Mouse (Mus musculus) neural tube, embryonic 14.5 days (tissue): ENCODE measurements around the gene Il17d. TPM values are rescaled to one million over a fixed set of nuclear protein-coding genes. Genes with fewer than 3 reads are reported as not detected.

Experiments used
- ATAC-seq: fragments of 200-750 bp; cut with Nextera tagmentation; 2 replicates; pipeline ENCODE4 v1.8.0; 2017; ENCODE audit warnings: low read depth, mild to moderate bottlenecking, moderate TSS enrichment, moderate library complexity
- H3K27ac ChIP-seq: fragments of 300-500 bp; sonication (generic); 2 replicates; pipeline ENCODE4 v1.5.1; 2014; ENCODE audit warnings: low read depth, mild to moderate bottlenecking, control low read depth, low read length, moderate library complexity, mixed read lengths
- H3K27me3 ChIP-seq: fragments of 300-500 bp; sonication (generic); 2 replicates; pipeline ENCODE4 v1.6.1; 2014; ENCODE audit warnings: low read length; ENCODE audit not compliant: control insufficient read depth, insufficient read depth
- H3K36me3 ChIP-seq: fragments of 300-500 bp; sonication (generic); 2 replicates; pipeline ENCODE4 v1.6.1; 2014; ENCODE audit warnings: low read length, mixed read lengths; ENCODE audit not compliant: control insufficient read depth, insufficient read depth
- H3K4me1 ChIP-seq: fragments of 300-500 bp; sonication (generic); 2 replicates; pipeline ENCODE4 v1.6.1; 2014; ENCODE audit warnings: low read length; ENCODE audit not compliant: control insufficient read depth, insufficient read depth
- H3K4me2 ChIP-seq: fragments of 300-500 bp; sonication (generic); 2 replicates; pipeline ENCODE4 v1.6.1; 2014; ENCODE audit warnings: mild to moderate bottlenecking, low read depth, low read length, control low read depth
- H3K4me3 ChIP-seq: fragments of 300-500 bp; sonication (generic); 2 replicates; pipeline ENCODE4 v1.5.1; 2014; ENCODE audit warnings: low read depth, low read length, control low read depth, mixed read lengths
- H3K9ac ChIP-seq: fragments of 300-500 bp; sonication (generic); replicated peaks from 2 replicates; pipeline ENCODE4 v1.6.1; 2014; ENCODE audit warnings: low read depth, mild to moderate bottlenecking, control low read depth, low read length, mixed read lengths
- H3K9me3 ChIP-seq: fragments of 300-500 bp; sonication (generic); 2 replicates; pipeline ENCODE4 v1.6.1; 2016; ENCODE audit warnings: low read length; ENCODE audit not compliant: control insufficient read depth
- WGBS: fragments of 180-500 bp; shearing (Covaris S2); extraction: QIAGEN DNeasy Blood & Tissue Kit; methylation state at CpG from one replicate; pipeline ENCODE4 v1.1.7; 2014; 5-methylcytosine and 5-hydroxymethylcytosine counted together
- polyA plus RNA-seq: library from polyadenylated mRNA; unstranded; fragments of >200 nt; fragmentation: Nextera tagmentation; extraction: Ambion mirVana; gene quantifications from 2 replicates; pipeline ENCODE4 v1.2.1, GENCODE M21; 2014

Gene Il17d
- polyA plus RNA-seq, 1 experiment from 2014 or later = 3.1 TPM

GRCm38 (mm10) chr14:57517001-57517400 lies 7.6 kb upstream of the Il17d start:
- WGBS = 93% methylated on average over 7 of the region's 7 CpGs
- H3K27me3 ChIP-seq = no peaks in the 10 kb centered on the region
- H3K9ac ChIP-seq = no peak overlapping the region
- ATAC-seq = no peak
- no peak overlapping the region for H3K4me2 ChIP-seq
- H3K4me1 ChIP-seq = no peaks in the 10 kb centered on the region
- H3K27ac ChIP-seq = no peak overlapping the region
- no peaks in the 10 kb centered on the region for H3K9me3 ChIP-seq
- H3K4me3 ChIP-seq = no peak overlapping the region
- H3K36me3 ChIP-seq = no peaks in the 10 kb centered on the region

- Histone ChIP-seq H3K4me3 (no peak overlapping the region), H3K9me3 (no peaks in the 10 kb centered on the region)
- no peak for ATAC-seq
Observed at GRCm38 (mm10) chr14:57523762-57524161, 815 bp upstream of the Il17d start.

GRCm38 (mm10) chr14:57525388-57526049 lies 942 bp downstream of the Il17d start:
- Histone ChIP-seq H3K4me2 (peak overlapping the region; percentile 76), H3K36me3 (no peaks in the 10 kb centered on the region), H3K9me3 (no peaks in the 10 kb centered on the region), H3K9ac (peak overlapping the region; percentile 81), H3K4me3 (peak overlapping the region; percentile 72), H3K27ac (peak overlapping the region; percentile 48; the same call in 1 of the 2 replicates), H3K27me3 (peaks cover 9% of the 10 kb centered on the region; the same call in 1 of the 2 replicates), H3K4me1 (peaks cover 6% of the 10 kb centered on the region; the same call in 1 of the 2 replicates)
- 1% methylated on average over 23 of the region's 60 CpGs for WGBS
- ATAC-seq = peak; percentile 83

More at GRCm38 (mm10) chr14:57523762-57524161, 815 bp upstream of the Il17d start:
- H3K9ac ChIP-seq = no peak overlapping the region; the same call in 1 of the 2 replicates
- peaks cover 9% of the 10 kb centered on the region; the same call in 1 of the 2 replicates for H3K27me3 ChIP-seq
- H3K4me1 ChIP-seq = peaks cover 6% of the 10 kb centered on the region; the same call in 1 of the 2 replicates
- no peaks in the 10 kb centered on the region for H3K36me3 ChIP-seq
- no peak overlapping the region for H3K27ac ChIP-seq
- no peak overlapping the region for H3K4me2 ChIP-seq
- 88% methylated on average over 9 of the region's 9 CpGs for WGBS

GRCm38 (mm10) chr14:57526050-57526623 lies 1.6 kb downstream of the Il17d start:
- Histone ChIP-seq H3K4me3 (peak overlapping the region; percentile 72), H3K27ac (no peak overlapping the region), H3K9me3 (no peaks in the 10 kb centered on the region), H3K4me2 (peak overlapping the region; percentile 76), H3K9ac (no peak overlapping the region), H3K4me1 (peaks cover 6% of the 10 kb centered on the region; the same call in 1 of the 2 replicates), H3K27me3 (peaks cover 9% of the 10 kb centered on the region; the same call in 1 of the 2 replicates), H3K36me3 (no peaks in the 10 kb centered on the region)
- peak; percentile 36; the same call in 1 of the 2 replicates for ATAC-seq
- 57% methylated on average over 10 of the region's 10 CpGs for WGBS

DNA sequence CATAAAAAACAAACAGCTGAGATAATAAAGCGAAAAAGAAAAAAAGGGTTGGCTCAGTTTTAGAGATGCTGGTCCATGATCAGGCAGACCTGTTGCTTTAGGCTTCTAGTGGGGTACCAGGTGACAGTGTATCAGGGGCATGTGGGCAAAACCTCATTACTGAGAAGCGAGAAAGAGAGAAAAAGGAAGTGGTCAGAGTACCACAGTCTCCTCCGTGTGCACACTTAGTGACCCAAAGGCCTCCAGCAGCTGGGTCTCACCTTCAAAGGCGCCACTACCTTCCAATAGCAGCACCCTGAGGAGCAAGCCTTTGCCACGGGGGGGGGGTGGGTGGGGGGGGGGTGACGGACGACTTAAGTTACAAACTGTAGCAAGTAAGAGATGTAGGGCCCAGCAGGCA lies 2.5 kb downstream of the Il17d start:
- Histone ChIP-seq H3K27ac (no peak overlapping the region), H3K9me3 (no peaks in the 10 kb centered on the region), H3K4me1 (peaks cover 6% of the 10 kb centered on the region; the same call in 1 of the 2 replicates), H3K36me3 (no peaks in the 10 kb centered on the region), H3K4me3 (no peak overlapping the region), H3K4me2 (no peak overlapping the region), H3K27me3 (peaks cover 9% of the 10 kb centered on the region; the same call in 1 of the 2 replicates), H3K9ac (no peak overlapping the region)
- WGBS = 49% methylated on average over 7 of the region's 7 CpGs
- no peak for ATAC-seq

DNA sequence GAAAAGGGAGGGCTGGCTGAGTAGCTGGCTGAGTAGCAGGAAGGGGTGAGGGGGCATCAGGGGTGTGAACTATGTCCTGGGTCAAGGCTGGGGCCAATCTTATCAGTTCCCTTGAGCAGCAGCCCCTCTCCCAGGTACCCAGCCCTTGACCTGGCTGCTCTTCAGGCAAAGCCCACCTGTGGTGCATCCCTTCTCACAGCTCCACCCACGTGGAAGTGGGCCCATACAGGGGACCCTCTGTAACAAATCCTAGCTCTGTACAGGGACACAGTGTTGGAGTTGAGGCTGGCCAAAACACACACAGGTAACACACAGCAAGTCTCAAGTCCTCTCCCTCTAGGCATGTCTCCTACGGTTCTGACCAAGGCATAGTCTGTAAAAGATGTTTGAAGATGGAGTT lies 3.0 kb downstream of the Il17d start:
- WGBS = 54% methylated on average over 2 of the region's 2 CpGs
- ATAC-seq = no peak
- Histone ChIP-seq H3K27ac (no peak overlapping the region), H3K4me2 (no peak overlapping the region), H3K9me3 (no peaks in the 10 kb centered on the region), H3K9ac (no peak overlapping the region), H3K36me3 (no peaks in the 10 kb centered on the region), H3K27me3 (peaks cover 9% of the 10 kb centered on the region; the same call in 1 of the 2 replicates), H3K4me1 (peaks cover 6% of the 10 kb centered on the region; the same call in 1 of the 2 replicates), H3K4me3 (no peak overlapping the region)

- no peak for ATAC-seq
- H3K4me1 ChIP-seq = peaks cover 6% of the 10 kb centered on the region; the same call in 1 of the 2 replicates
- WGBS = 48% methylated on average over 10 of the region's 10 CpGs
- H3K4me2 ChIP-seq = no peak overlapping the region
- no peaks in the 10 kb centered on the region for H3K36me3 ChIP-seq
- no peaks in the 10 kb centered on the region for H3K9me3 ChIP-seq
- no peak overlapping the region for H3K9ac ChIP-seq
- H3K4me3 ChIP-seq = no peak overlapping the region
- no peak overlapping the region for H3K27ac ChIP-seq
- peaks cover 3% of the 10 kb centered on the region; the same call in 1 of the 2 replicates for H3K27me3 ChIP-seq
Observed at GRCm38 (mm10) chr14:57529086-57529785, 4.7 kb downstream of the Il17d start.

GRCm38 (mm10) chr14:57529786-57530515 lies 5.4 kb downstream of the Il17d start:
- 60% methylated on average over 5 of the region's 5 CpGs for WGBS
- Histone ChIP-seq H3K27ac (no peak overlapping the region), H3K4me3 (no peak overlapping the region), H3K4me1 (peaks cover 10% of the 10 kb centered on the region; the same call in 1 of the 2 replicates), H3K4me2 (no peak overlapping the region), H3K36me3 (no peaks in the 10 kb centered on the region), H3K9me3 (no peaks in the 10 kb centered on the region), H3K27me3 (peaks cover 3% of the 10 kb centered on the region; the same call in 1 of the 2 replicates), H3K9ac (no peak overlapping the region)
- ATAC-seq = no peak
